1 mouse cellular context compared by ENCODE assay signal in the genomic region with DNA sequence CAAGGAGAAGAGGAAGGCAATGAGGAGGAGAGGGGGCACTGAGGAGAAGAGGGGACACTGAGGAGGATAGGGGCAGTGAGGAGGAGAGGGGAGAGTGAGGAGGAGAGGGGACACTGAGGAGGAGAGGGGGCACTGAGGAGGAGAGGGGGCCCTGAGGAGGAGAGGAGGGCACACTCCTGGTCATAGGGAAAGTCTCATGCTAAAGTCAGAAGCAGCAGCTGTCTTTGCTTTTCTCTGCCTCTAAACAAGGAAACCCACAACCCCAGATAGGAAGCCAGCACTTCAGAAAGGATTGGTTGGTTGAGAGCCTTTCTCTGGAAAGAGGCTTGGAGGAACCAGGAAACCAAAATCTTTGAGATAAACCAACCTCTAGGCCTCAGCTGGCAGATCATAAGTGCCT.
TF ChIP-seq lines count a peak whose summit lies in the region.

No protein-coding gene starts in this region.

TF ChIP-seq in MEL, 35 proteins besides CTCF, POLR2A, EP300 and RAD21 (continued from another document):
- TF ChIP-seq POLR2AphosphoS2 (IDR thresholded peaks at IDR 0.05; ENCODE audit: low read length) (no peak), MAX (IDR thresholded peaks at IDR 0.05; ENCODE audit: low read length) (no peak), TBP (IDR thresholded peaks at IDR 0.05; ENCODE audit: low read depth, low read length) (no peak), HCFC1 (IDR thresholded peaks at IDR 0.05; ENCODE audit: low read depth, low read length) (no peak)
